Mouse (Mus musculus) gastrocnemius, postnatal 25 days (tissue): Measurements from ENCODE around the gene Kcnn4. TPM values are rescaled to one million over a fixed set of nuclear protein-coding genes. Genes with fewer than 3 reads are reported as not detected.

ENCODE experiments used
- DNase-seq: peaks from one replicate; pipeline ENCODE4 v3.0.0; 2022
- total RNA-seq, 2 experiments: library from RNA; stranded (reverse); gene quantifications; 1 replicate in 1 of 2; 2 replicates in 1 of 2; pipeline ENCODE4 v1.2.3; 2021

Gene Kcnn4
- total RNA-seq, 2 experiments from 2014 or later = 0.13 to 0.70 TPM

DNA sequence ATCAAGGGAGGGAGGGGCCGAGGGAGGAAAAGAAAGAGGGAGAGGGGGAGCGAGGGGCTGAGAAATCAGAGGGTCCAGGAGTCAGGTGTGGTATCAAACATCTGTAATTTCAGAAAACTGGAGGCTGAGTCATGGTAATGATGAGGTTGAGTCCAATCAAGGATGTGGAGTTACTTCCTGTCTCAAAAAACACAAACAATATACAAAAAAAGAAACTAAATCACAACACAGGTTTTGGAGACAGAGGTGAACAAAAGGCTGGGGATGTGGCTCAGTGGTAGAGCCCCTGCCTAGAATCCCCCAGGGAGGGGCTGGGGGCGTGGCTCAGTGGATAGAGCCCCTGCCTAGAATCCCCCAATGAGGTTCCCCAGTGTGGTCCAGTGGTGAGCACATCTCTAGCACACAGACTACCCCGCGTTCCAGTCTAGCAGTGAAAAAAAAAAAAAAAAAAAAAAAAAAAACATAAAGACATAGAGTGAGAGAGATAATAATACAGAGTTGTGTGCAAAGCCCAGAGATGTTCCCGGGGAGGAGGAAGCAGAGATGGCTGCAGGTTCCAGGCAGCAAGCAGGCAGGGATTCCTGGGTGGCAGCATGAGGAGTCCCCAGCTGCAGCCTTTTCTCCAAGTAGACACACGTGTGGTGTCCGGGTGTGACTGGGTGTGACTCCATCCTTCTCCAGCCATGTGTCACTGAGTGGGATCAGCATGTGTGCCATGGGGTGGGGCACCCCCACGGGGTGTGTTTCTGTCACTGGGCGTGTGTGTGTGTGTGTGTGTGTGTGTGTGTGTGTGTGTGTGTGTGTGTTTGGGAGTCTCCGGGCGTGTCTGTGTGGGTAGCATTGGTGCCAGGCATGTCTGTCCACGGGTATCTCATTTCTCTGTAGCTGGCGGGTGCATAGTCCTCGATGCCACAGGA lies 3.1 kb upstream of the Kcnn4 start:
- DNase-seq = no peak

DNA sequence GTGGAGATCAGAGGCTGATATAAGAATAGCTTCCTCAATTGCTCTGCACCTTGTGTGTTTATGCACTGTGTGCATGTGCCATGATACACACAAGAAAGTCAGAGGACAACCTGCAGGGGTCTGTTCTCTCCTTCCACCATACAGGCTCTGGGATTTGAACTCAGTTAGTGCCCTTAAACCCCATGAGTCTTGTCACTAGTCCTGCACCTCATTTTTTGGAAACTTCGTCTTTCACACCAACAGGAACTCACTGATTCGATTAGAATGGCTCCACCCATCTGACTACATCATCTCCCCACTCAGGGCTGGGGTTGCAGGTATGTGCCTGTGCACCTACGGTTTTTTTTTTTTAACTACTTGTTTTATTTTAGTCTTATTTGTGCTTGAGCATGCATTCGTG lies 1.8 kb upstream of the Kcnn4 start:
- no peak for DNase-seq

DNA sequence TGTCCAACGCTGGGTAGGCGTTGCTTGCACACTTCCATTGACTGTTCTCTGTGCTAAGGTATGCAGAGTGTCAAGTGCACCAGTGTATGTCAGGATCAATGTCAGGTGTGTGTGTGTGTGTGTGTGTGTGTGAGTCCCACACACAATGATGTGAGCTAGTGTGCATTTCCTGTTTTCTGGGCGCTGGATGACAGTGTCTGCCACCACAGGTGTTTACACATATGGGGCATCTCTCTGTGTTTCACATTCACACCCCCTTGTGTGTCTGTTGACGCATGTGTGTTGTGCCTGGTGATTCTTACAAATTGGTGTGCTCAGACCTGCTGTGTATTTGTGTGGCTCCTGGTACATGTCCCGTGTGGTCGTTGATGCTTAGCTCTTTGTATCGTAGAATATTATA lies 1.1 kb upstream of the Kcnn4 start:
- DNase-seq = no peak

DNA sequence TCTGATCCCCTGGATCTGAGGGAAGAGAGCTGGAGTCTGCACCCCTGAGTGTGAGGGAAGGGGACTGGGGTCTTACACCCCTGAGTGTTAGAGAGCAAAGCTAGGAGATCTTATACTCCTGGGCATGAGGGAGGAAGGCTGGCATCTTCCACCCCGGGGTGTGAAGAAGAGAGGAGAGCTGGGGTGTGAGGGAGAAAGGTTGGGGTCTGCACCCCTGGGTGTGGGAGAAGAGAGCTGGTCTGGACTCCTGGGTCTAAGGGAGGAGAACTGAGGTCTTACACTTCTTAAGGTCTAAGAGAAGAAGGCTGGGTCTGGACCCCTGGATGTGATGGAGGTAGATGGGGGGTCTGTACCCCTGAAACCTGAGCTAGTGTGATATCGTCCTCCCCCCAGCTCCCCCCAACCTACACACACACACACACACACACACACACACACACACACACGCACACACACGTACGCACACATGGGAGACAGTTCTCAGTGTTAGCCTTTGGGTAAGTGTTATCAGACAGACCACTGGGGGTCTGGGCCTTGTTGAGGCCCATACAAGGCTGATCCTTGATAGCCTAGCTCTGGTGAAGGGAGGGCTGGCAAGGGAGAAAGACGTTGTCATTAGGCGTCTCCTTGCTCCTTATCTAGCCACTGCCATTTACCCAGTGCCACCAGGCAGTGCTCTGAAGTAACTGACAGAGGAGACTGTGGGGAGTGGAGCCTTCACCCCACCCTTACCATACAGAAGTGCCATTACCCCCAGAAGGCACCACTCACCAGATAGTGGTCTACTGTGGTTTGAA lies 1.1 kb downstream of the Kcnn4 start:
- DNase-seq = no peak

DNA sequence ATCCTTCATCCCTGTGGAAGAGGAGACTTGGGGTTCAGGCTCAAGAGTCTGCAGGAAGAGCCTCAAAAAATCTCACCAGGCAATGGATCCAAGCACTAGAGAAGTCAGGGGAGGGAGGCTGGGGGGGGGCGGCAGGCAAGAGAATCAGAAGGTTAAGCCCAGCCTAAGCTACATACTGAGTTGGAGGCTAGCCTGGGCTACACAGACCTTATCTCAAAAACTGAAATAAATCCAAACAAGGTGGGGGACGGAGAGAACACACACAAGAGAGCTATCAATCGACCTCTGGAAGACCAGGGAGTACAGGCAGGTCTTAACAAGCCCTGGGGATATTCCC lies 1.7 kb downstream of the Kcnn4 start:
- no peak for DNase-seq

DNA sequence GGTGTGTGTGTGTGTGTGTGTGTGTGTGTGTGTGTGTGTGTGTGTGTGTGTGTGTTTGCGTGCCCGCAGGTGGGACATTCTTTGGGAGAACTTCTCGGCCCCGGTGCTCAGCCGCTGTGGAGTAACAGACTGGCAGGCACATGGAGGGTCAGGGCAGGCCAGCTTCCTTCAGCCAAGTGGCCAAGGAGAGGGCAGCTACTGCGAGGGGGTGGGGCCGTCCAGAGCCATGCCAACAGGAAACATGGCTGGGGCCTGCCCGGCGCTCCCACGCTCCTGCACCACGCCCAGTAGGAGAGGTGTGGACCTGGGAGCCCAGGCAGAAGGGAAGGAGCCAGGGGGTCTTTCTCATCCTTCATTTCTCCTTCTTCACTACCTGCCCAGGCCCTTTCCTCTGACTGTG lies 2.2 kb downstream of the Kcnn4 start:
- no peak for DNase-seq

DNA sequence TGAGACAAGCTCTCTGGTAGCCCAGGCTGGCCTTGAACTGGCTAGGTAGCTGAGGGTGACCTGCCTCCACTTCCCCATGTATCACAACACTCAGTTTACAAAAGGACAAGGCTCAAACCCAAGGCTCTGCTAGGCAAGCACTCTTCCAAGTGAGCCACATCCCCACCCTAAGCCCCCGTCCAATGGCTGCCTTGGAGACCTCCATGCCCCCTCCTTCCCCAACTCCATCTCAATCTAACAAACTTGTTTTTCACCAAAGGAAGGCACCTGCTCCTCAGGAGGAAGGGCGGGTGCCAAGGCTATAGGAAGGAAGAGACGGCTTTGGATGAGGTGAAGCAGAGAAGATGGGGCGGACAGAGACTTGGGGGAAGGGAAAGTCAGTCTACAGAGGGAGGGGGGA lies 2.7 kb downstream of the Kcnn4 start:
- DNase-seq = no peak

DNA sequence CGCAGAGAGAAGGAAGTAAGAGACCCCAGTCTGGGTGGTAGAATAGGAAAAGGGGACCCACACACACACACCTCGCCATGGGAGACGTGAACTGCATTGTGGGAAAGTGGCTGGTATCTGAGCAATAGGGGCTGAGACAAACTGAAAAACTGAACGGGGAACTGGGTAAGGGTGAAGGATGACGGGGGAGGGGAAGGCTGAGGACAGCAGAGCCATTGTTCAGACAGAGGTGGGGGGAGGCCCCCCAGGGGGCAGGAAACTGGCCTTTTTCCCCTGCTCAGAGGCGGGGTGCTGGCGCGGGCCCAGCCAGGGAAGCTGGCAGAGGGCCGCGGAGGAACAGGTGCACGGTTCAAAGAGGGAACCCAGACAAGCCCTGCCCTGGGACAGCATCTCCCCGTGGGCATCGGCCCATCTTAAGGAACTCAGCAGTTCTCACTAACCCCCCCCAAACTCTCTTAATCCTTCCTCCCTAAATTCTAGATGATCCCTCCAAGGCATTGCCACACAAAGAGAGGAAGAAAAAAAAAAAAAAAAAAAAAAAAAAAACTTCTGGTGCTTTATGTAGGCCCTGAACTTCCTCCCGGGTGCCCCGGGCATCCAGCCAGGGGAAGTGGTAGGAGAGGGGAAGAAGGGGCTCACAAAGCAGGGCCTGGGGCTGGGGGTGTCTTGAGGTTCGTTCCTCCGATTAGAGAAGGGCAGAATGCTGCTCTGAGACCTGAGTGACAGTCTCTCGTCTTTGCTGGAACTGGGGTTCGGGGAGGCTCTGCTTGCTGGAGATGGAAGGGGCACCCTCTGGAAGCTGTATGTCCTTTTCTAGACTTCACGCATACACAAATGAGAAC lies 3.7 kb downstream of the Kcnn4 start:
- DNase-seq = peak; percentile 59

DNA sequence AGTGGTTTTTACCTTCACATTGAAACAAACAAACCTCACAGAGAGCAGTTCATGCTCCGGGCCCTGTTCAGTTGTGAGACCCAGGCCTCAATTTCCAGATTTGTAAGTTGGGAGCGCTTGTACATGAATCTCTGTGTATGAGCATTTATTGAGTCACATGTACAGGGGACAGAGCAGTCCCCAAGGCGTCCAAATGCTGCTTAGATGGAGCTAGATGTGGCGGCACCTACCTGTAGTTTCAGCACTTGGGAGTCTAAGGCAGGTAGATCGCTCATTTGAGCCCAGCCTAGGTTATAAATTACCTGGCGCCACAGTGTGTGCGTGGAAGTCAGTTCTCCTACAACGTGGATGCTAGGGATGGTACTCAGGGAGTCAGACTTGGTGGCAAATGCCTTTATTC lies 6.4 kb downstream of the Kcnn4 start:
- no peak for DNase-seq

DNA sequence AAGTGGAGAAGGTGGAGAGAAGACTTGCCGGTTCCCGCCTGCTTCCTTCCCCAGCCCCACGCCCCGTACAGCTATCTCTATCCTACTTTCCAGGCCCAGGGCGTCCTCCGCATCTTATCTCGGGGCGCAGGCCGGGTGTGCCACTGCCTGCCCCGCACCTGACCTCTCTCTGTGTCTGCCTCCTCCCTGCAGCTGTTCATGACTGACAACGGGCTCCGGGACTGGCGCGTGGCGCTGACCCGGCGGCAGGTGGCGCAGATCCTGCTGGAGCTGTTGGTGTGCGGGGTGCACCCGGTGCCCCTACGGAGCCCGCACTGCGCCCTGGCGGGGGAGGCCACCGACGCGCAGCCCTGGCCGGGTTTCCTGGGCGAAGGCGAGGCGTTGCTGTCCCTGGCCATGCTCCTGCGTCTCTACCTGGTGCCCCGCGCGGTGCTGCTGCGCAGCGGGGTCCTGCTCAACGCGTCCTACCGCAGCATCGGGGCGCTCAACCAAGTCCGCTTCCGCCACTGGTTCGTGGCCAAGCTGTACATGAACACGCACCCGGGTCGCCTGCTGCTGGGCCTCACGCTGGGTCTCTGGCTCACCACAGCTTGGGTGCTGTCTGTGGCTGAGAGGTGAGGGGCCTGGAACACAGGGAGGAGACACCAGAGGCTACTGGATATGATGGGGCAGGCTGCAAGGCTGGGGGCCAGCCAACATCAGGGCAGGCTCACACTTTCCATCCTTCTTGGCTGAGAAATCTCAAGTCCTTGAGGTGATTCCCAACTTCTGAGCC lies 7.2 kb downstream of the Kcnn4 start:
- DNase-seq = peak; percentile 37

DNA sequence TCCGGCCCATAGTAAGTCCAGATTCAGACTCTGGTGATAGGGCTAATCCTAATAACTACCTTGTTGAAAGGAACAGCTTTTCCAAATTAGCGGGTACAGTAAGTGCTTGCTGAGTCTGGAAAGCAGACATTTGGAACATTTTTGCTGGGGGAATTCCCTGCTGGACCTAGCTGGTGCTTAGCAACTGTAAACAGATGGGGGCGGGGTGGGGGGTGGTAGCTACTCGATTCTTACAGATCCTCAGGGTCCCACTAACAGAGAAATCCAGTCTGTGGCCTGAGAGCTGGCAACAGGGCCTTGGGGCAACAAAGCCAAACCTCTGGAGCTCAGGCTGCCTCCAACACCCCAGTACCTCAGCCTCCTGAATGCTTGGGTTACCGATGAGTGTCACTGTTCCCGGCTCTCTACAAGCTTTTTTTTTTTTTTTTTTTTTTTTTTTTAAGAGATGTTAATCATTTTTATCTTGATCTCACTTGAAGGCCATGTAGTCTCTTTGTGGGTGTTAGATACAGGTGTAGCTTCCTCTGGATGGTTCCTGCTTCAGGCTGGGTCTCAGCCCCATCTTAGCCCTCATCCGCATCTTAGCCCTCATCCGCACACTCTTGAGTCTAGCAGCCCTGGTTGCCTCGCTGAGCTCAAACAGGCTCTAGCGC lies 8.1 kb downstream of the Kcnn4 start:
- DNase-seq = no peak

DNA sequence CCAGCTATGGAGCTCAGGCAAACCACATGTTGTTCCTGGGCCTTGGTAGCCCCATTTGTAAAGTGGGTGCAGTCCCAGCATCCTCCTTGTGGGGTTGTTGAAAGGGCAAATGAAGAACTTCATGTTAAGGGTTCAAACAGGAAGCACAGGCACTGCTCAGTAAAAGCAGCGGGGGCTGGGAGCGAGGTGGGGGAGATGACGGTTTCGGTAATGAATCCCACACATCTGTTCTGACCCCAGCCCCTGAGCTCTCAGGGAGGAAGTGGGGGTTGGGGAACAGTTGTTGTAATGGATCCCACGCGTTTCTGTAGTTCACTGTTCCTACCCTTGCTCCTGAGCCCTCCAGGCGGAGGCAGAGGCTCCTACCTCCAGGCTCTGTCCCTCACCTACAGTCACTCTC lies 9.9 kb downstream of the Kcnn4 start:
- DNase-seq = no peak

DNA sequence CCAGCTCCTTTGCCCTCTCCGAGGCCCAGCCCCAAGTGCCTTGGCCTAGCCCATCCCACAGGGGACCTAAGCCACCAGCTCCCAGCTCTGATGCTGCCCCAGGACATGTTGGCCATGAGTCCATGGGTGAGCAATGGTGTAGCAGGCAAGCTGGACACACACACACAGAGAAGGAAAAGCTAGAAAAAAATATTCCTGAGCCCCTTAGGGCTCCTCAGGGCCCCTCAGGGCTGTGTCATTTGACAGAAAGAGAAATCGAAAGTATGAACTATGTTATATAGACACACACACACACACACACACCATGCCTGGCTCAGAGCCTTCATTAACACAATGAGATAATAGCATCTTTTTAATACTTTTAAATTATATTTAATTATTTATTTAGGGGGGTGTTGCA lies 10.3 kb downstream of the Kcnn4 start:
- no peak for DNase-seq

DNA sequence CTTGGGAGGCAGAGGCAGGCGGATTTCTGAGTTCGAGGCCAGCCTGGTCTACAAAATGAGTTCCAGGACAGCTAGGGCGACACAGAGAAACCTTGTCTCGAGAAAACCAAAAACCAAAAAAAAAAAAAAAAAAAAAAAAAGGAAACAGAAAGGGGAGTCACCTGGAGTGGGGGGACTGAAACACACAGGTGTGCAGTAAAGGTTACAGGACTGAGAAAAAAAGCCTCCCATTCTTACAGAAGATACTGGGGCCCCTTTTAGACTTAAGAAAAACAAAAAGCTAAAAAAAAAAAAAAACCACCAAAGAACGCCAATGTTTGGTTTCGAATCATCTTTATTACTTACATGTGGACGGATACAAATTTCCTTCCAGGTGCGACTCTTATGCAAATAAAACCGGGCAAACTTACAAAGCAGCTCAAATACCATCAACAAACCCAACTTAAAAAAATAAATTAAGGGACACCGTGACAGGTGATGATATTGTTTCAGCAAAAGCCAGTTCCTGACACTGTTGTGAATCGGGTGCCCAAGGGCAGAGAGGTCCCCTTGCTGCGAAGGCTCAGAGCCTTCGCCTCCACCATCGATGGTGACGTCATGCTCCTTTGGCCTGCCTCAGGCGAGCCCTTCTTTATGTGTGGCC lies 12.8 kb downstream of the Kcnn4 start:
- DNase-seq = no peak

DNA sequence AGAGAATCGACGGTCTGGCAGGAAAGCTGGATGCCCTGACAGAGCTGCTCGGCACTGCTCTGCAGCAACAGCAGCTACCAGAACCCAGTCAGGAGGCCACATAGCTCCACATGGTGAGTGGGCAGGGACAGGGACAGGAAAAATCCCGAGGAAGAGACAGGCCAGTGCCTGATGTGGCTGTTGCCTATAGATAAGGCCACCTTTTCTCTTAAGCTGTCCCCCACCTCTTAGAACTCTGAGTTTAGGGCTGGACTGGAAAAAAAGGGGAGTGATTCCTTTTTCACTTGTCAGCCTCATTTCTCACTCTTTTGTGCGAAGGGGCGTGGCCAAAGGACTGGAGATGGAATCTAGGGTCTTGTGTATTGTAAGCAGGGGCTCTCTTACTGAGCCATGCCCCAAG lies 14.0 kb downstream of the Kcnn4 start:
- DNase-seq = no peak

DNA sequence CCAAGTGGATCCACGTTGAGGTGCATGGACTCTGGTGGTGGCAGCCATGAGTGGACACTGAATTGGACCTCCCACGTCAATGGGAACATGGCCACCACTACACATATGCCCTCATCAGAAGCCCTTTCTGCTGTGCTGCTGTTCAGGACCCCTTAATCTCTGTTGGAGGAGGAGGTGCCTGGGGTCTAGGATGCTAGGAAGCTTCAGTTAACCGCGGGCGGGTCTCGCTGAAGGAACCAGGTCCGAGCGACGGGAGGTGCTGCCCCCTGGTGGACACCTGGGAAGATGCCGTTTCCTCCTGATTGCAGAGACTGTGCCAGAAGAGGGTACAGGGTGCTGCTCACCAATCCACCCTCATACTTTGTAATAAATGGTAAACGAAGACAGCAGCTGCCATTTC lies 14.8 kb downstream of the Kcnn4 start:
- DNase-seq = no peak

DNA sequence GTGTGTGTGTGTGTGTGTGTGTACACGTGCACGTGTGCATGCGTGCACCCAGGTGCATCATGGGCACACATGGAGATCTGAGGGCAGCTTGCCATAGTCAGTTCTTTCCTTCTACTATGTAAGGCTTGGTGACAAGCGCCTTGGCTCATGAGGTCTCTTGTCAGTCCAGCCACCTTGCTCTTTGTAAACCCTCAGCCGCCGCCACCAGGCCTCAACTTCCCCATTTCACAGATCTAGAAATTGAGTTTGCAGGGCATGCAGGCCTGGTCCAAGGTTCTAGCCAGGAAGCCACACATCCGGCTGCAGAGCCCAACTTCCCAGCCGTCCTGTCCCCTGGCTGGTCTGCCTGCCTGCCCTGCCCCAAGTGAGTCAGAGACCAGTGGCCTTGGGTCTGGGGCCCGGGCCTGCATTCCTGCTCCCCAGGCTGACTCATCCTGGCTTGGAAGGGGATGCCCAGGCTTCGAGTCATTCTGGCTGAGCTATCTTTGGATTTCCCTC lies 17.0 kb downstream of the Kcnn4 start:
- DNase-seq = peak; percentile 68

DNA sequence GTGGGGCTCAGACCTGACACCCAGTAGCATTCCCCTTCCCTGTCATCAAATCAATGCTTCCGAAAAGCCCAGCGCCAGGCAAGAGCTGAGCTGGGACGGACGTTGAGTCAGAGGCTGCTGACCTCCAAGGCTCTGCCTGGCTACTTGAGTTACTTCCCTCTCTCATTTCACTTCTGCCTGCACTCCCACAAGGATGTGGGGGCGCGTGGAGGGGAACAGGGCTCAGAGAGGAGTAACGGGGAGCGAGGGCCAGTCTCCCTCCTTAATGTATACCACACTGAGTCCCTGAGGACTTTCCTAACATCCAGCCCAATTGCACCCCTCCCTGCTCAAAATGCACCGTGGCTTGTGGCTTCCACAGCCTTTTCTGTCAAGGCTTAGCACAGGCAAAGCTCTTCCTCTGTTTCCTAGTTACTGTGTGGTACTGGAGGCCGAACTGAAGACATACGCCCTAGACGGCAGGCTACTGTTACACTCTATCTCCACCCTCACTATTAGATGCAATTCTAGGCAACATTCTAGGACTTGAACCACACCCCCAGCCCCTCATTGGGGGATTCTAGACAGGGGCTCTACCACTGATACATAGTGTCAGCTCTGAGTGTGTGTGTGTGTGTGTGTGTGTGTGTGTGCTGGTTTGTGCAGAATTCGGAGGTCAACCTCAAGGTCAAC lies 19.6 kb downstream of the Kcnn4 start:
- DNase-seq = peak; percentile 6

DNA sequence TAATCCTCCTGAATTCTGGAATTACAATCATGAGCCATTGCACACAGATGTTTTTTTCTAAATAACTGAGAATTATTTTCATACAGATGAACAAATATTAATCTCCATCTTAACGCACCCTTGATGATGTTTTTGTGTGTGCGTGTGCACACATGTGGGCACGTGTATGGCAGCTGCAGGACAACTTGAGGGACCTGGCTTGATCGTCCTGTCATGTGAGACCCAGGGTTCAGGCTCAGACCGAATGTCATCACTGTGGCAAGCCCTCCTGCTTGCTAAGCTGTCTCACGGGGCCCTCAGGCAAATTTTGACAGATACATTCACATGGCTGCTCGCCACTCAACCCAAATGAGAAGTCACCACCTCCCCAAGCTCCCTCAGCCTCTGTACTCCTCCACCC lies 20.4 kb downstream of the Kcnn4 start:
- DNase-seq = no peak

DNA sequence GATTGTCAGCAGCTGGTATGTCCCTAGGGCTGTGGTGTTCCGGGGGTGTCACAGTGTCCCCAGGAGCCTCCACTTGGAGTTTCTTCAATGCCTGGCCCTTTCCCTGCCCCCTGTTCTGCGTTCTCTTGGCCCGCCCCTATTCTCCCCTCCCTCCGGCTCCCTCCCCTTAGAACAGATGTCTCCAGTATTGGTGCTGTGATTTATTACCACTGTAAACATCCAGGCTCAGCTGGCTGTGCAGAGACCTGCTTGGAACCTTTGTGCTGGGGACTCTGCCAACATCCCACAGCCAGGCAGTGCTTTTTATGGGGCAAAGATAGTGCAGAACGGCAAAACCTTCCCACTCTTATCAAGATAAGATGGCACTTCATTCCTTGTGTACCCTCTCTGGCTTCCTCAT lies 21.0 kb downstream of the Kcnn4 start:
- no peak for DNase-seq
